Mouse (Mus musculus): Measurements from ENCODE around the gene Bcas3.

The Bcas3 gene

DNA sequence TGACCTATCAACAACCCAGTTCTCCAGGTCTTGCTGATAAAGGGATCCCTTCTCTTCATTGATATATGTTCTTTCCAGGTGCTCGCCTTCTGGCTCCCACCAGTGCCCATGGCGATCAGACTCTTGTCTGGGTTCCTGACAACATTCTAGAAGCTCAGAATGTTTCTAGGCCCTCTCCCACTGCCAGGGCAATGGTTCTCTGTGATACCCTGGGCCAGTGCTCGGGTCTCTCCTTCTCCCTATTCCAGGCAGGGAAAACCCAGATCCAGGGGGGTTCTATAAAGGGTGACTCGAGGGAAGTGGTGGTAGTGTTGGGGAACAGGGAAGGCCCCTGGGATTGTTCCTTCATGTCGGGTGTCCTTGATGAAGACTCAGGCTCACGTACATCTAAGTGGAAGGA lies 497.3 kb downstream of the Bcas3 start, which contains the start of gene Gm11444:
TSS of gene Gm11444 (minus strand) at position 101 of the 400 bp plus-strand sequence.
- no peak for DNase-seq

DNA sequence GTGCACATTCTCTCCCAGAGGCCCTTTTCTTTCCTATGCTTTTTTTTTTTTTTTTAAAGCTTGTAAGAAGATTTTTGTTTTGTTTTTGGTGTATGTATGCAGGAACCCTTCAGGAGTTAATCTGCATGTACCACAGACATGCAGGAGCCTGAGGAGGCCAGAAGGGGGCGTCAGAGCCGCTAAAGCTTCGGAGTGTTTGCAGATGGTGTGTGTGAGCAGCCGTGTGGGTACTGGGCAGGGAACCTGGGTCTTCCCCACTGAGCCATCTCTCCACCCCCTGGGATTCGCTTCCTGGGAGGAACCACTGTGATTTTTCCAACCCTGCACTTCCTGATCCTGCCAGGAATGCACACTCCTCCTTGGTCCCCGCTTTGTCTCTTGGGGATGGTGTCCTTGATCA lies 497.8 kb downstream of the Bcas3 start:
- peak; percentile 68 for DNase-seq

DNA sequence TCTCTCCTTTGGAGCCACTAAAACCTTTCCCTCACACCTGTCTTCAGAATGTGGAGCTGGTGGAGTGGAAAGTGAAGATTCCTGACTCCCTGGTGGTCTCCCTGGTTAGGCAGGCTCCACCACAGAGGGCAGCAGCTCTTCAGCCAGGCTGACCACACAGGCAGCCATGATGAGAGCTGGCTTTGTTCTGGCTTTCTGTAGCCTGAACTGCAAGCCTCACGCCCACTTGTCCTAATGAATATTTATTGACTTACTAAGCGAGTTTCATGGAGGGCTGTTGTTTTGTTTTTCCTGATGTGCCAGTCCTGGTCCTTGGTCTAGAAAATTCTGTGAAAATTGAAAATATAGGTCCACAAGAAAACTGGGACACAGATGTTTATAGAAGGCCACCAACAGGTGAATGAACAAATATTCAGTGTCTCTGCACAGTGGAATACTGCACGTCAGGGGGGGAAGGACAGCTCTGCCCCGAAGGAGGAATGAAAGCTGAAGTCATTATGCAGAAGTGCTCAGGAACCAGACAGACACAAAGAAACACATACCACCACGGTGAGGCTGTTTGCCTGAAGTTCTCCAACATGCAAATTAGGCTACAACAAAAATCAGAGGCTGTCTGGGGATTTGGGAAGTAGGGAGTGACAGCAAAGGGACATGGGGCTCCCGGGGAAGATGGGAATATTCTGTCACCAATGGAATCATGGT lies 505.2 kb downstream of the Bcas3 start:
- peak; percentile 82 for DNase-seq

GRCm38 (mm10) chr11:85864363-85864762 lies 511.4 kb downstream of the Bcas3 start:
- no peak for DNase-seq
